8 mouse cellular contexts compared by ENCODE assay signal in the genomic region with DNA sequence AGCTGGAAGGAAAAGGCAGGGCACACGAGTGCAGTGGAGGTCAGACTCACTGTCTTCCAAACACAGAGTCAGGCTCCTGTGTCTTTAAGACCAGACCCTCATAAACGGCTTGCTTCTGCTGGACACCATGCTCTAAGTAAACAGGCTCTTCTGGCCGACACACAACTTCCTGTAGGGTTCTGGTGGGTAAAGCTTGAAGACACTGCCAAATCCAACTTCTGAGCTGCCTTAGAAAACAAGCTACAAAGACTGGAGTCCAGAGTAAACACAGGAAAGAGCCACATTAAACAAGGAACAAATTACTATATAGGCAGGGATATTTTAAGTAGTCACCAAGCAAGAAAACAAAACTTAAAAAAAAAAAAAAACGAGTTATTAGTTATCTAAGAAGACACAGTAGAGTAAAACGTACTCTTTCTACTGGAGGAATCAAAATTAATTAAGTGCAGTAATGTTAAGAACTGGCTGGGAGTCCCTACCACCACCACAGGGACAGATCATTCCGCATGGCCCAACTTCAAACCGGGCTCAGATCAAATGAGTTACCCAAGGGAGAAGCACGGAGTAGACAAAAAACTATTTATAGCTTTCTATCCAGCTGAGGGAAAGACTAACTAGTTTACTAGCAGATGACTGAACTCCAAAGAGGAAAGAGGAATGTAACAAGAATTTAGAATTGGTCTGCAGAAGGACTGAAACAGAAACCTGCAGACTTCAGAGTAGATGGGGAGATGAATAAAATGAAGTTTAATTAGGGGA.
DNase-seq lines count a peak whose midpoint lies in the region; ATAC-seq lines count a peak whose summit lies in the region.
"Had no signal": no experiment of that assay in that cellular context is flagged by ENCODE, and none has a peak within 500 bp of the region (broad histone marks: within the 10 kb centered on the region; RNA-seq: fewer than 3 reads in every experiment).

No protein-coding gene starts in this region.

- 28% methylated on average over 8 of the region's 8 CpGs for WGBS in embryonic facial prominence, embryonic 13.5 days

- no peak overlapping the region for H3K4me3 ChIP-seq in embryonic facial prominence, embryonic 13.5 days

- H3K9me3 ChIP-seq in embryonic facial prominence, embryonic 13.5 days: no peaks in the 10 kb centered on the region

- no peak overlapping the region for H3K4me2 ChIP-seq in embryonic facial prominence, embryonic 13.5 days

- peak; percentile 15 for DNase-seq in kidney, adult 9 months
- DNase-seq in kidney, adult 8-10 months: no peak
- peak; percentile 54 for DNase-seq in kidney, postnatal 14 days
- DNase-seq in lung, postnatal 36 days: peak; percentile 80
- no peak for DNase-seq in urinary bladder, postnatal 36 days (ENCODE audit: low spot score in 2 of 2)
- DNase-seq in ovary, postnatal 10 days (ENCODE audit: low spot score): no peak
- DNase-seq: forebrain, postnatal 0 days had no signal

- no peaks in the 10 kb centered on the region for H3K27me3 ChIP-seq in embryonic facial prominence, embryonic 13.5 days

- peak overlapping the region; percentile 62 for H3K27ac ChIP-seq in embryonic facial prominence, embryonic 13.5 days

- H3K36me3 ChIP-seq in embryonic facial prominence, embryonic 13.5 days: peaks cover 8% of the 10 kb centered on the region; the same call in 1 of the 2 replicates

- no peak overlapping the region; the same call in 1 of the 2 replicates for H3K9ac ChIP-seq in embryonic facial prominence, embryonic 13.5 days
- H3K9ac ChIP-seq: forebrain, postnatal 0 days had no signal

- no peak for ATAC-seq in embryonic facial prominence, embryonic 13.5 days (ENCODE audit: insufficient number of reproducible peaks, insufficient read depth, low FRiP score, low TSS enrichment, low read depth)
- ATAC-seq: forebrain, postnatal 0 days had no signal

- H3K4me1 ChIP-seq in embryonic facial prominence, embryonic 13.5 days: peaks cover 65% of the 10 kb centered on the region

Comparison
In these comparisons a context has a peak if more than half of its experiments do, and no peak if none do; other contexts are left out.
1. DNase-seq: peak in kidney, adult 9 months (single experiment), kidney, postnatal 14 days (single experiment) and lung, postnatal 36 days (single experiment); none in kidney, adult 8-10 months (0 of 2), urinary bladder, postnatal 36 days (0 of 2) and ovary, postnatal 10 days (single experiment).